Mouse (Mus musculus) bone marrow macrophage, adult 2 months (primary cell): ENCODE results near the gene Bag5.

ENCODE experiments used
- CTCF ChIP-seq: IDR thresholded peaks from 2 replicates; pipeline ENCODE4 v1.5.1; 2012; ENCODE audit warnings: low read depth, mild to moderate bottlenecking, low read length, moderate library complexity
- POLR2A ChIP-seq: IDR thresholded peaks from 2 replicates; pipeline ENCODE4 v1.6.1; 2012; ENCODE audit warnings: mild to moderate bottlenecking, low read depth, low read length, borderline replicate concordance

DNA sequence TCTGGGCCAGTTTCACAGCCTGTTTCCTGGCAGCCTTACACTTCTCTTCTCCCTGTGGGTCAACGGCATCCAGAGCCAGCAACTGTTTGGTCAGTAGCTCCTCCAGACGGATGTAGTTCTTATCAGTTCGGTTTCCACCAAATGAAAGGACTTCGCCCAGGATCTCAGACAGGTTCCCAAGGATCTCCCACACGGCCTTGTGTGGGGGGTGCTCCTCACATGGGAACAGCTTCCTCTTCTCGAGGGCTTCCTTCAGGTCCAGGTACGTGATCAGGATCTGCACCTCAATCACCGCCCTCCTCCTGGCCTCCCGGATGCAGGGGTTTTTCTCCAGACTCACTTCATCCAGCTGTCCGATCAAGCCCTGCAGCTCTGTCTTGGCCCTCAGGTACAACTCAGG lies 3.0 kb downstream of the Bag5 start:
- TF ChIP-seq CTCF (no peak), POLR2A (no peak)
